Mouse (Mus musculus) myocyte (in vitro differentiated cells): ENCODE measurements around the gene Cmtm1. TPM values are rescaled to one million over a fixed set of nuclear protein-coding genes. Genes with fewer than 3 reads are reported as not detected.
"Not testable (repeated sequence)": the region's sequence is repeated elsewhere in the genome, so short reads cannot be mapped to it uniquely, and the experiment has no call there.

Source experiments
- H3K27me3 ChIP-seq: one replicate; pipeline ENCODE4 v1.6.1; 2011; ENCODE audit not compliant: control insufficient read depth, insufficient read depth, insufficient read length
- H3K36me3 ChIP-seq: one replicate; pipeline ENCODE4 v1.6.1; 2011; ENCODE audit not compliant: control insufficient read depth, insufficient read depth
- H3K4me2 ChIP-seq: one replicate; pipeline ENCODE4 v1.6.1; 2011; ENCODE audit warnings: low read depth, control low read depth
- H3K4me3 ChIP-seq: one replicate; pipeline ENCODE4 v1.5.1; 2011; ENCODE audit warnings: mild to moderate bottlenecking, control low read depth, moderate library complexity
- H3K79me2 ChIP-seq: one replicate; pipeline ENCODE4 v1.6.1; 2011; ENCODE audit not compliant: control insufficient read depth, insufficient read depth
- H3ac ChIP-seq: one replicate; pipeline ENCODE4 v1.6.1; 2011; ENCODE audit not compliant: control insufficient read depth, insufficient read length
- CEBPB ChIP-seq: IDR thresholded peaks from 2 replicates; pipeline ENCODE4 v1.6.1; 2011; ENCODE audit warnings: mild to moderate bottlenecking, moderate library complexity; ENCODE audit not compliant: poor library complexity, insufficient read depth, severe bottlenecking
- E2F4 ChIP-seq: IDR thresholded peaks from one replicate; pipeline ENCODE4 v1.6.1; 2011; ENCODE audit warnings: mild to moderate bottlenecking, control low read depth, moderate library complexity; ENCODE audit not compliant: insufficient read depth
- MAX ChIP-seq: IDR thresholded peaks from one replicate; pipeline ENCODE4 v1.6.1; 2011; ENCODE audit warnings: low read depth, mild to moderate bottlenecking, control low read depth
- MYOD1 ChIP-seq, 3 experiments: IDR thresholded peaks; one replicate each; pipeline ENCODE4 v1.6.1; 2011; ENCODE audit warnings: control low read depth in 2 of 3, low read depth in 2 of 3, mild to moderate bottlenecking in 2 of 3, moderate library complexity in 1 of 3; ENCODE audit not compliant: insufficient read length in 2 of 3, control insufficient read depth in 1 of 3
- MYOG ChIP-seq, 3 experiments: IDR thresholded peaks; one replicate each; pipeline ENCODE4 v1.6.1; 2011; ENCODE audit warnings: control low read depth in 2 of 3, low read depth in 2 of 3, mild to moderate bottlenecking in 2 of 3; ENCODE audit not compliant: insufficient read length in 2 of 3, control insufficient read depth in 1 of 3, insufficient read depth in 1 of 3
- POLR2A ChIP-seq: IDR thresholded peaks from one replicate; pipeline ENCODE4 v1.6.1; 2011; ENCODE audit warnings: low read depth, mild to moderate bottlenecking, control low read depth, moderate library complexity; ENCODE audit not compliant: insufficient read length
- POLR2AphosphoS2 ChIP-seq: IDR thresholded peaks from one replicate; pipeline ENCODE4 v1.6.1; 2011; ENCODE audit warnings: low read depth, control low read depth; ENCODE audit not compliant: insufficient read length
- REST ChIP-seq: IDR thresholded peaks from one replicate; pipeline ENCODE4 v1.6.1; 2011; ENCODE audit warnings: mild to moderate bottlenecking, control low read depth, moderate library complexity; ENCODE audit not compliant: insufficient read depth, insufficient read length
- SRF ChIP-seq: IDR thresholded peaks from one replicate; pipeline ENCODE4 v1.6.1; 2011; ENCODE audit warnings: low read depth; ENCODE audit not compliant: control insufficient read depth, insufficient read length
- TCF12 ChIP-seq: IDR thresholded peaks from one replicate; pipeline ENCODE4 v1.6.1; 2011; ENCODE audit warnings: mild to moderate bottlenecking, control low read depth; ENCODE audit not compliant: poor library complexity, insufficient read depth, severe bottlenecking
- TCF3 ChIP-seq: IDR thresholded peaks from one replicate; pipeline ENCODE4 v1.6.1; 2011; ENCODE audit warnings: low read depth, control low read depth; ENCODE audit not compliant: insufficient read length
- USF1 ChIP-seq: IDR thresholded peaks from one replicate; pipeline ENCODE4 v1.6.1; 2011; ENCODE audit warnings: low read depth, mild to moderate bottlenecking, control low read depth, moderate library complexity
- polyA plus RNA-seq: library from polyadenylated mRNA; unstranded; fragments of >200 nt; fragmentation: generic; extraction: Trizol; gene quantifications from one replicate; pipeline ENCODE4 v1.2.1, GENCODE M21; 2012; ENCODE audit warnings: missing spikeins

Gene Cmtm1
- polyA plus RNA-seq, 1 experiment = not detected

DNA sequence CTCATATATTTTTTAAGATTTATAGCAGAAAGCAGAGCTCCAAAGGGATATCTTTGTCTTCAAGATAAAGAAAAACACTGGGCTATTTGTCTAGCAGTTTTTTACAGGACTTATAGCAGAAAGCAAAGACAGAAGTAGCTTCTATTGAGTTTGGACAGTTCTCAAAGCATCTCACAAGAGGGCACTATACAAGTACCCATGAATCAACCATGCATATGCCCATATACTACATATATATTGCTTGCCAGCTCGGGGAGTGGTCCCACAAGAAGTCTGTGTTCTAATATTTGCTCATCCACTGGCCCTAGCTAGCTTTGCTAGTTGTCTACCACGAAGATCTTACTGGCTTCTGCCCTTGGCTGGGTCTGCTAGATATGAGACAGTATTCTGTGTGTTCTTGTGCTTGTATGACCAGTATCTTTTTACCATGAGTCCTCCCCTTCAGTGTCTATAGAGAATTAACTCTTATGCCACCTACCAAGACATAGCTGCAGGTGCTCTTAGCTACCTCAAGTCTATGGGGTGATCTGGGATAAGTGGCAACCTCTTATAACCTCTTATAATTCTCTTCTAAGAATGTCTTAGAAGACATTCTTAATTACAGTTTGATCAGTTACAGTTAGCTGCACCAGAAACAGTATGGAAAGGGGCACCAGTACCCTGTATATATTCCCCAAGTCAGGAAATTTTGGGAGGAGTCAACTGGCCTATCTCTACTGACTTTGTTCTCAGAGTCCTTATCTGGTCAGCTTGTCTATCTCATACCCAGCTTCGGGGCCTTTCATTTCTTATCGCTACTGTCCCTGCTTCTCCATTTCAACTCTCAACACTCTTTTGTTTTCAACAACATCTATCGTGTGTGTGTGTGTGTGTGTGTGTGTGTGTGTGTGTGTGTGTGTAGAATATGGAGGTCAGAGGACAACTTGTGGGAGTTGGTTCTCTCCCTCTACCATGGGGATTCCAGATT, 23.0 kb upstream of the Cmtm1 start:
- Histone ChIP-seq H3K4me2 (no peak overlapping the region), H3K4me3 (no peak overlapping the region), H3K36me3 (no peaks in the 10 kb centered on the region), H3K27me3 (peaks cover 10% of the 10 kb centered on the region), H3ac (no peak overlapping the region), H3K79me2 (no peaks in the 10 kb centered on the region)
- TF ChIP-seq MYOG (IDR thresholded peaks at IDR 0.05; ENCODE audit: control insufficient read depth in 1 of 3, insufficient read depth in 1 of 3, insufficient read length in 2 of 3, low read depth in 2 of 3) (no peak), POLR2A (no peak), E2F4 (no peak), CEBPB (no peak), REST (no peak)

GRCm38 (mm10) chr8:104321930-104322329, 12.0 kb upstream of the Cmtm1 start, which contains the start of gene Cmtm2b:
Cmtm2b (plus strand) TSS chr8:104322230.
- H3K79me2 ChIP-seq, H3K27me3 ChIP-seq, H3K4me2 ChIP-seq, H3K4me3 ChIP-seq, H3ac ChIP-seq, H3K36me3 ChIP-seq: not testable (repeated sequence)

GRCm38 (mm10) chr8:104321267-104321666, 11.3 kb upstream of the Cmtm1 start, which contains the start of gene Gm11020:
Gm11020 (plus strand) TSS chr8:104321567.
- not testable (repeated sequence) for H3K27me3 ChIP-seq, H3K79me2 ChIP-seq, H3ac ChIP-seq, H3K4me2 ChIP-seq, H3K36me3 ChIP-seq, H3K4me3 ChIP-seq

- TF ChIP-seq E2F4 = no peak
- TF ChIP-seq POLR2A = no peak
- no peak for TF ChIP-seq MYOG (IDR thresholded peaks at IDR 0.05; ENCODE audit: control insufficient read depth in 1 of 3, insufficient read depth in 1 of 3, insufficient read length in 2 of 3, low read depth in 2 of 3)
- TF ChIP-seq MAX = no peak
- TF ChIP-seq TCF3 = no peak
- TF ChIP-seq REST = no peak
- no peak for TF ChIP-seq MYOD1 (IDR thresholded peaks at IDR 0.05; ENCODE audit: control insufficient read depth in 1 of 3, insufficient read length in 2 of 3, low read depth in 2 of 3)
- TF ChIP-seq SRF = no peak
- TF ChIP-seq POLR2AphosphoS2 = no peak
- no peak for TF ChIP-seq TCF12
- TF ChIP-seq CEBPB = no peak
- TF ChIP-seq USF1 = no peak
- Histone ChIP-seq H3K36me3 (no peaks in the 10 kb centered on the region), H3K4me2 (no peak overlapping the region), H3K79me2 (no peaks in the 10 kb centered on the region), H3ac (no peak overlapping the region), H3K27me3 (peaks cover 17% of the 10 kb centered on the region), H3K4me3 (no peak overlapping the region)
Observed at GRCm38 (mm10) chr8:104313311-104313710, 3.4 kb upstream of the Cmtm1 start.

- H3K36me3 ChIP-seq, H3K79me2 ChIP-seq, H3ac ChIP-seq, H3K4me2 ChIP-seq, H3K4me3 ChIP-seq: not testable (repeated sequence)
- H3K27me3 ChIP-seq = peaks cover 17% of the 10 kb centered on the region
Observed at GRCm38 (mm10) chr8:104312023-104312422, 2.1 kb upstream of the Cmtm1 start.

DNA sequence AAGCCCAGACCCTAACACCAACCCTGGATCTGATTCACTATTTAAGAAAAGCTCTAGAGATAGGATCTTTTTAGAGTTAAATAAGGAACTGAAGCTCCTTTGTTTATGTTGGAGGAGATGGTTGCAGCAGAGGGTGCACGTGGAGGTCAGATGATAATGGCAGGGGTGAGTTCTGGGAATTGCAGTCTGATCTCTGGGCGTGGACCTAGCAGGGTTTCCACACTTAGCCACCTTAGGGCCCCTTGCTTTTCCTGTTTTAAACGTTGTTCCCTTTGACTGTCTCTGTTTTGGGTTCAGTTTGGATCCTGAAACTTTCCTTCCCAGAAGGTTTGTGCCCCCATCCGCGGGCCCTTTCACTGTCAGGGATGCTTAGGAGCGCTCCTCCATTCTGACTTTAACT, 1.6 kb downstream of the Cmtm1 start:
- not testable (repeated sequence) for H3K4me2 ChIP-seq, H3ac ChIP-seq, H3K4me3 ChIP-seq, H3K36me3 ChIP-seq, H3K79me2 ChIP-seq
- peaks cover 17% of the 10 kb centered on the region for H3K27me3 ChIP-seq
